Mouse (Mus musculus) lung, embryonic 14.5 days (tissue): ENCODE measurements around the gene Sycp2l. TPM values are rescaled to one million over a fixed set of nuclear protein-coding genes. Genes with fewer than 3 reads are reported as not detected.
"Not testable (repeated sequence)": the region's sequence is repeated elsewhere in the genome, so short reads cannot be mapped to it uniquely, and the experiment has no call there.

Experiments
- ATAC-seq: fragments of 200-750 bp; cut with Nextera tagmentation; 2 replicates; pipeline ENCODE4 v1.8.0; 2017; ENCODE audit warnings: mild to moderate bottlenecking, moderate TSS enrichment, moderate library complexity; ENCODE audit not compliant: insufficient read depth
- DNase-seq: peaks from one replicate; pipeline ENCODE4 v3.0.0-alpha.2; 2015
- H3K27ac ChIP-seq: fragments of 300-500 bp; sonication (generic); 2 replicates; pipeline ENCODE4 v1.5.1; 2014; ENCODE audit warnings: low read depth, mild to moderate bottlenecking, moderate library complexity
- H3K27me3 ChIP-seq: fragments of 300-500 bp; sonication (generic); 2 replicates; pipeline ENCODE4 v1.6.1; 2014; ENCODE audit warnings: low read length, control low read depth; ENCODE audit not compliant: insufficient read depth
- H3K36me3 ChIP-seq: fragments of 300-500 bp; sonication (generic); 2 replicates; pipeline ENCODE4 v1.6.1; 2014; ENCODE audit warnings: control low read depth; ENCODE audit not compliant: insufficient read depth
- H3K4me1 ChIP-seq: fragments of 300-500 bp; sonication (generic); 2 replicates; pipeline ENCODE4 v1.6.1; 2014; ENCODE audit warnings: antibody characterized with exemption, control low read depth; ENCODE audit not compliant: insufficient read depth
- H3K4me2 ChIP-seq: fragments of 300-500 bp; sonication (generic); 2 replicates; pipeline ENCODE4 v1.6.1; 2014; ENCODE audit warnings: mild to moderate bottlenecking
- H3K4me3 ChIP-seq: fragments of 300-500 bp; sonication (generic); 2 replicates; pipeline ENCODE4 v1.5.1; 2014; ENCODE audit warnings: low read depth, low read length
- H3K9ac ChIP-seq: fragments of 300-500 bp; sonication (generic); 2 replicates; pipeline ENCODE4 v1.6.1; 2014
- H3K9me3 ChIP-seq: fragments of 300-500 bp; sonication (generic); 2 replicates; pipeline ENCODE4 v1.6.1; 2016; ENCODE audit warnings: low read depth, low read length, control low read depth
- CTCF ChIP-seq: IDR thresholded peaks from 2 replicates; pipeline ENCODE4 v1.5.1; 2016; ENCODE audit warnings: antibody characterized with exemption, low read depth
- WGBS: fragments of 180-500 bp; shearing (Covaris S2); extraction: QIAGEN DNeasy Blood & Tissue Kit; methylation state at CpG from one replicate; pipeline ENCODE4 v1.1.7; 2014; 5-methylcytosine and 5-hydroxymethylcytosine counted together
- polyA plus RNA-seq: library from polyadenylated mRNA; unstranded; fragments of >200 nt; fragmentation: Nextera tagmentation; extraction: Ambion mirVana; gene quantifications from 2 replicates; pipeline ENCODE4 v1.2.1, GENCODE M21; 2014

Gene Sycp2l
- polyA plus RNA-seq, 1 experiment from 2014 or later = not detected

- TF ChIP-seq CTCF = no peak
- DNase-seq = no peak
- H3K9me3 ChIP-seq = no peaks in the 10 kb centered on the region
- no peak for ATAC-seq
- H3K36me3 ChIP-seq = no peaks in the 10 kb centered on the region
- H3K27ac ChIP-seq = no peak overlapping the region
- H3K4me1 ChIP-seq = no peaks in the 10 kb centered on the region
- H3K4me2 ChIP-seq = no peak overlapping the region
- H3K27me3 ChIP-seq = no peaks in the 10 kb centered on the region
- no peak overlapping the region for H3K4me3 ChIP-seq
- 75% methylated on average over 11 of the region's 11 CpGs for WGBS
- no peak overlapping the region for H3K9ac ChIP-seq
These were observed 39.0 kb downstream of the Sycp2l start for GRCm38 (mm10) chr13:41153146-41153545.

DNA sequence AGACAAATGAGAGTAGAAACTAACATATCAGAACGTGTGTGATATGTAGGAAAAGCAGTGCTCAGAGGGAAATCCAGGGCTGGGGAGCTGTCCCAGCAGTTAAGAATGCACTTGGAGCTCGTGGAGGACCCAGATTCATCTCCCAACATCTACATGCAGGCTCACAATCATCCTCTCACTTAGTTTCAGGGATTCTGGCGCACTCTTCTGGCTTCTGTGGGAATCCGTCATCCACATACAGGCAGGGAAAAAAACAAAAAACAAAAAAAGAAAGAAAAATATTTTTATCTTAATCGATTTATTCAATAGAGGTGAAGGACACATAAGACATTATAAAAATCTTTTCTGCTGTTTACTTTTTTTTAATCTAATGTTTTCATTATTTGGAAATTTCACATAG lies 44.3 kb downstream of the Sycp2l start:
- Histone ChIP-seq H3K36me3 (no peaks in the 10 kb centered on the region), H3K4me3 (no peak overlapping the region), H3K9me3 (no peaks in the 10 kb centered on the region), H3K9ac (no peak overlapping the region), H3K27ac (no peak overlapping the region), H3K4me2 (no peak overlapping the region), H3K27me3 (no peaks in the 10 kb centered on the region), H3K4me1 (no peaks in the 10 kb centered on the region)
- WGBS = 47% methylated on average over 5 of the region's 5 CpGs
- DNase-seq (peak; percentile 27), ATAC-seq (no peak)
- no peak for TF ChIP-seq CTCF

DNA sequence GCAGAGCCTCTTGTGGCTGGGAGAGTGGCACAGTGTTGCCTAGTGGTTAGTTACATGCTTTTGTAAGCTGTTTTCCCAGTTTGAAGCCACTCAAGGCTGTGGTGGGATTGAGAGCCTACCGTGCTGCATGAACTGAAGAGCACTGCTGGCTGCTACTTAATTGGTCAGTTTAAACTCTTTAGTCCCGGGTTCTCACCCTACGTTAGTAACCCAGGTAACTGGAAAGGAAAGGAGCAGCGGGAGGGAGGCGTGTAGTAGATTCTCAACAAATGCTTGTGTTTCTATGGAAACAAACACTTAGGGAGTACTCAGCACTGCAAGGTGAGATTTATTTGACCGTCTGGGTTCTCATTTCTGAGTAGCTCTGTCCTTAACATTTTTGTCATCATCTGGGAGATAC lies 73.8 kb downstream of the Sycp2l start:
- no peak for TF ChIP-seq CTCF
- DNase-seq (no peak), ATAC-seq (no peak)
- H3K36me3 ChIP-seq = no peaks in the 10 kb centered on the region
- no peaks in the 10 kb centered on the region for H3K27me3 ChIP-seq
- H3K4me3 ChIP-seq = no peak overlapping the region
- no peak overlapping the region for H3K9ac ChIP-seq
- no peaks in the 10 kb centered on the region for H3K9me3 ChIP-seq
- no peak overlapping the region for H3K27ac ChIP-seq
- H3K4me2 ChIP-seq = no peak overlapping the region
- H3K4me1 ChIP-seq = no peaks in the 10 kb centered on the region
- WGBS = 60% methylated on average over 6 of the region's 6 CpGs

DNA sequence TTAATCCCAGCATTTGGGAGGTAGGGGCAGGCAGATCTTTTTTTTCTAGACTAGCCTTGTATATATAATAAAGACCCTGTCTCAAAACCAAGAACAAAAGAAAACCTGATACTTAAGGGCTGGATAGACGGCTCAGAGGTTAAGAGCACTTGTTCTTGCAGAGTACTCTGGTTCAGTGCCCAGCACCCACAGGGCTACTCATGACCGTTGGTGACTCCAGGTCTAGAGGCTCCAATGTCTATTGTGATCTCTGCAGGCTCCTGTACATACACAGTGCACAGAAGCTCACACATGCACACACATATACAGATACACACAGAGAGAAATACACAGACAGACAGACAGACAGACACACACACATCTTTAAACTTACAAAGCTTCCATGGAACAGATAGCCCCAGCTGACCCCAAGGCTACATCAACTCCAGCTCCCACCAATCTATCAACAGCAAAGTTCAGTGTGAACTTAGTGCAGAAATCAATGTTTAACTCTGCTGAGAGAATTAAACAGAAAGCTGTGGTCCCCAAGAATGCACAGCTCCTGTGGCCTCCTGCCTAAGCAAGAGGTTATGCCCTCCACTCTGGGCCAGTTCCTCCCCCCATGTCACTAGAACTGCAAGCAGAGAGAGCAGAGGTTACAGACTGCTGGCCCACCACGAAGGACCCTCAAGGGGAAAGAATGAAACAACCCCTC lies 81.7 kb downstream of the Sycp2l start:
- H3K4me2 ChIP-seq = no peak overlapping the region
- no peak overlapping the region for H3K27ac ChIP-seq
- H3K4me3 ChIP-seq = no peak overlapping the region
- 41% methylated on average over 3 of the region's 3 CpGs for WGBS
- no peaks in the 10 kb centered on the region for H3K36me3 ChIP-seq
- no peaks in the 10 kb centered on the region for H3K9me3 ChIP-seq
- H3K27me3 ChIP-seq = no peaks in the 10 kb centered on the region
- H3K4me1 ChIP-seq = no peaks in the 10 kb centered on the region; the same call in 1 of the 2 replicates
- no peak overlapping the region for H3K9ac ChIP-seq
- ATAC-seq (no peak), DNase-seq (no peak)
- no peak for TF ChIP-seq CTCF

- no peak overlapping the region for H3K9ac ChIP-seq
- no peak overlapping the region for H3K4me3 ChIP-seq
- ATAC-seq (no peak), DNase-seq (no peak)
- H3K9me3 ChIP-seq = no peaks in the 10 kb centered on the region
- no peak for TF ChIP-seq CTCF
- no peaks in the 10 kb centered on the region for H3K4me1 ChIP-seq
- no peaks in the 10 kb centered on the region for H3K36me3 ChIP-seq
- WGBS = 76% methylated on average over 2 of the region's 2 CpGs
- no peak overlapping the region for H3K27ac ChIP-seq
- no peaks in the 10 kb centered on the region for H3K27me3 ChIP-seq
- no peak overlapping the region for H3K4me2 ChIP-seq
These were observed 86.8 kb downstream of the Sycp2l start for GRCm38 (mm10) chr13:41200861-41201260.

DNA sequence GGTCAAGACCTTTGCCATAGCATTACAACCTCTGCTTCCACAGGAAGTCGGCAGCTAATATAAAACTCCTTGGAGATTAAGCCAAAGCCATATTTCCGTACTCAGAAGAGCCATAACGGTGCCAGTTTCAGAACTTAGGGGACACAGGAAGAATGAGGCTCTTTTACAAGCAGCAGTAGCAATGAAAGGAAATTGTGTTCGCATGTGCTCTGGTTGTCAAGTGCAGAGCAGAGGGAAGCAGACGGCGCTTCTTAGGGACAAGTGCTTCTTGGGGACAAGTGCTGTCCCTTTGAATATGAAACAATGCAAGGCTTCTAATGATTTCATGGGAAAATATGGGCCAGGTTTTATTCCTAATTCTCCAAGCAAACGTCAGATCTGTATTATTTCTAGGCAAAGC lies 89.2 kb downstream of the Sycp2l start:
- H3K36me3 ChIP-seq = no peaks in the 10 kb centered on the region
- H3K9ac ChIP-seq = no peak overlapping the region
- DNase-seq (peak; percentile 7), ATAC-seq (no peak)
- no peak overlapping the region for H3K4me2 ChIP-seq
- TF ChIP-seq CTCF = no peak
- WGBS = 49% methylated on average over 7 of the region's 7 CpGs
- H3K4me1 ChIP-seq = no peaks in the 10 kb centered on the region
- no peak overlapping the region for H3K27ac ChIP-seq
- no peak overlapping the region for H3K4me3 ChIP-seq
- no peaks in the 10 kb centered on the region for H3K9me3 ChIP-seq
- H3K27me3 ChIP-seq = no peaks in the 10 kb centered on the region

GRCm38 (mm10) chr13:41203691-41204090 lies 89.6 kb downstream of the Sycp2l start:
- no peaks in the 10 kb centered on the region for H3K4me1 ChIP-seq
- TF ChIP-seq CTCF = no peak
- H3K9ac ChIP-seq = no peak overlapping the region
- no peak overlapping the region for H3K4me2 ChIP-seq
- DNase-seq = no peak
- H3K36me3 ChIP-seq = no peaks in the 10 kb centered on the region
- 72% methylated on average over 9 of the region's 9 CpGs for WGBS
- H3K27ac ChIP-seq = no peak overlapping the region
- no peak overlapping the region for H3K4me3 ChIP-seq
- ATAC-seq = no peak
- no peaks in the 10 kb centered on the region for H3K9me3 ChIP-seq
- H3K27me3 ChIP-seq = no peaks in the 10 kb centered on the region

GRCm38 (mm10) chr13:41205568-41205967 lies 91.5 kb downstream of the Sycp2l start:
- H3K4me1 ChIP-seq, ATAC-seq, H3K4me3 ChIP-seq, H3K27me3 ChIP-seq, H3K4me2 ChIP-seq, H3K36me3 ChIP-seq, H3K9me3 ChIP-seq, H3K27ac ChIP-seq, H3K9ac ChIP-seq, DNase-seq: not testable (repeated sequence)
